Mouse (Mus musculus) lung, embryonic 15.5 days (tissue): Measurements from ENCODE around the gene Nup133. TPM values are rescaled to one million over a fixed set of nuclear protein-coding genes. Genes with fewer than 3 reads are reported as not detected.

ENCODE experiments used
- ATAC-seq: fragments of 200-750 bp; cut with Nextera tagmentation; 2 replicates; pipeline ENCODE4 v1.8.0; 2017; ENCODE audit warnings: moderate number of reproducible peaks, borderline replicate concordance; ENCODE audit not compliant: low FRiP score, low TSS enrichment; ENCODE audit errors: extremely low read depth
- H3K27ac ChIP-seq: fragments of 300-500 bp; sonication (generic); 2 replicates; pipeline ENCODE4 v1.5.1; 2015; ENCODE audit warnings: moderate library complexity, mild to moderate bottlenecking, inconsistent platforms
- H3K27me3 ChIP-seq: fragments of 300-500 bp; sonication (generic); 2 replicates; pipeline ENCODE4 v1.6.1; 2015; ENCODE audit warnings: inconsistent platforms
- H3K36me3 ChIP-seq: fragments of 300-500 bp; sonication (generic); 2 replicates; pipeline ENCODE4 v1.6.1; 2015; ENCODE audit warnings: inconsistent platforms
- H3K4me1 ChIP-seq: fragments of 300-500 bp; sonication (generic); 2 replicates; pipeline ENCODE4 v1.6.1; 2015; ENCODE audit warnings: inconsistent platforms
- H3K4me2 ChIP-seq: fragments of 300-500 bp; sonication (generic); 2 replicates; pipeline ENCODE4 v1.6.1; 2015; ENCODE audit warnings: inconsistent platforms, mild to moderate bottlenecking, moderate library complexity
- H3K4me3 ChIP-seq: fragments of 300-500 bp; sonication (generic); 2 replicates; pipeline ENCODE4 v1.5.1; 2015; ENCODE audit warnings: mild to moderate bottlenecking, inconsistent platforms
- H3K9ac ChIP-seq: fragments of 300-500 bp; sonication (generic); 2 replicates; pipeline ENCODE4 v1.6.1; 2015; ENCODE audit warnings: inconsistent platforms
- H3K9me3 ChIP-seq: fragments of 300-500 bp; sonication (generic); 2 replicates; pipeline ENCODE4 v1.6.1; 2016; ENCODE audit warnings: inconsistent platforms
- WGBS: fragments of 180-500 bp; shearing (Covaris S2); methylation state at CpG from one replicate; pipeline ENCODE4 v1.1.7; 2015; 5-methylcytosine and 5-hydroxymethylcytosine counted together
- polyA plus RNA-seq: library from polyadenylated mRNA; unstranded; fragments of >200 nt; fragmentation: Nextera tagmentation; extraction: Ambion mirVana; gene quantifications from 2 replicates; pipeline ENCODE4 v1.2.1, GENCODE M21; 2015

Gene Nup133
- polyA plus RNA-seq, 1 experiment from 2014 or later, result 42.5 TPM

DNA sequence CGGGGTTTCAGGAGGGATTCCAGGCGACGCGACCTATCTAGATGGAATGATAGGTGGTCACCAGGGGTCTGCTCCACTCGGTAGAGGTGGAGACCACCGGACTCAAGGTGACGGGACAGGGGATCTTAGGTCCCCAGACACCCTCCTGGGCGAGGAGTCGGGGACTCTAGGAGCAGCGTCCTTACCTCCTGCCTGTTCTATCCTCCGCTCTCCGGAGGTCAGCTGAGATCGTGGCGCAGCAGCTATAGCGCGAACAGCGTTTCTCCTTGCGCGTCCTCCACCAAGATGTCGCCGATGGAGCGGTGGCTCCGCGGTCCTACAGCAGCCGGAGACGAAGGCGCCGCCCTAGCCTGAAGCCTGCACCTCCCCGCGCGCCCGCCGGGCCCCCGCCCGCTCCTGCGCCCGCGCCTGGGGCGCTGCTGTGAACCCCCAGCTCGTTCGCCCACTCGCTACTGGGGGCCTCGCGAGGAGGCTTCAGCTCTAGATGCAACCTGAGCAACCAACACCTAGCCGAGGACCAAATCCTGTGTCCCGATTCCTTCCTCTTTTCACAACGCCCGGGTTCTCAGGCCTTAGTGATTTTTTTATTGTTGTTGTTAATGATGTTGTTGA, 89.3 kb downstream of the Nup133 start, which contains the start of gene Ccsap:
Ccsap (minus strand) TSS at position 562 of the 612 bp plus-strand sequence.
- Histone ChIP-seq H3K9ac (peak within 1 kb of the TSS; percentile 60), H3K27me3 (peaks cover 46% of the 10 kb centered on the region), H3K4me2 (peak within 1 kb of the TSS; percentile 93), H3K4me1 (peaks cover 14% of the 10 kb centered on the region; the same call in 1 of the 2 replicates), H3K4me3 (peak within 1 kb of the TSS; percentile 77), H3K36me3 (no peaks in the 10 kb centered on the region), H3K27ac (peak within 1 kb of the TSS; percentile 38), H3K9me3 (no peaks in the 10 kb centered on the region)
- WGBS, result 1% methylated on average over 48 of the region's 48 CpGs
- ATAC-seq, result peak; percentile 31; the same call in 1 of the 2 replicates

DNA sequence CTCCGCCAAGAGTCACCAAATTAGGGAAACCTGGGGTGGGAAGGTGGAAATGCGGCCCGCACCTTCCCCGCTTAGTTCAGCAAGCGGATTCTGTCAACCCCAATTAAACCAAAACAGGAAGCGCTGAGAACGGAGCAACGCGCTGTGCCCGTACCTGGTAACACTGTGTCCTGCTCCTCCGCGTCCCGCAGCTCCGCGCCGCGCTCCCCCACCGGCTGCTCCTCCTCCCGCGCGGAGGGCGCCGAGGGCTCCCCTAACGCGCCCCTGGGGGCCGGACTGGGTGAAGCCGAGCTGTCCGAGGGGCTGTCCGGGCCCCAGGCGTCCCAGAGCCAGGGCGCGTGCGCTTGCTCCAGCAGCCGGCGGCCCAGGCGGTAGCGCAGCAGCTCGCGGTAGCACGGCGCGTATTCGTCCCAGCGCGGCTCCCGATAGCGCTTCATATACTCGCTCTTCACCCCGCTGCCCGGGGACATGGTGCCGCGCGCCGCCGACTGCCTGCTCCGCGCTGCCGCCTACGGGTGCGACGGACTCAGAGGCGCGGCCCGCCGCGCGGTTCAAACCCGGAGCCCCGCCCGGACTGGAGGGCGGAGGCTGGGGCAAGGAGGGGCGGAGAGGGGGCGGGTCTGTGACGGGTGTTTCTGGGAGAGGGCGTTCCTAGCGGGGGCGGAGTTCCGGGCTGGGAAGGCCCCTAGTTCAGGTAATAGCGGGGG, 90.0 kb downstream of the Nup133 start:
- Histone ChIP-seq H3K27me3 (peaks cover 42% of the 10 kb centered on the region), H3K4me3 (peak overlapping the region; percentile 77), H3K9ac (peak overlapping the region; percentile 60), H3K9me3 (no peaks in the 10 kb centered on the region), H3K36me3 (no peaks in the 10 kb centered on the region), H3K4me2 (peak overlapping the region; percentile 93), H3K4me1 (peaks cover 14% of the 10 kb centered on the region; the same call in 1 of the 2 replicates), H3K27ac (peak overlapping the region; percentile 38)
- ATAC-seq, result peak; percentile 96
- WGBS, result 1% methylated on average over 77 of the region's 79 CpGs

DNA sequence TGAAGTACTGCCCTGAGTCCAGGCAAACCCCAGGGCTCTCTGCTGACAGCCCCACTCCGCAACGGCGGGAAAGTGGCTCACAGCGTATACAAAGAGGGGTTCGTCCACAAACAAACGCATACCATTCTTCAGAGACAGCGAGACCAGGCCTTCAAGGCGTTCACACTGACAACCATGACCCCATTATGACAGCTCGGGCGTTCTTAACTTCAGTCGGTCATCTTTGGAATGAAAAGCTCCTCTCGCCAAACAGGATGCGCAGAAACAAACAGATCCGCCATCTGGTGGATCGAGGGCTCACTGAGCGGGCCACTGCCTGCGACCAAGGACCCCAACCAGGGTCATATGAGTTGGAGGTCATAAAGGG, 90.5 kb downstream of the Nup133 start:
- Histone ChIP-seq H3K27ac (no peak overlapping the region), H3K9ac (peak overlapping the region; percentile 60), H3K4me3 (peak overlapping the region; percentile 77), H3K9me3 (no peaks in the 10 kb centered on the region), H3K4me1 (peaks cover 14% of the 10 kb centered on the region; the same call in 1 of the 2 replicates), H3K4me2 (peak overlapping the region; percentile 93), H3K27me3 (peaks cover 39% of the 10 kb centered on the region), H3K36me3 (no peaks in the 10 kb centered on the region)
- peak; percentile 5; the same call in 1 of the 2 replicates for ATAC-seq
- WGBS, result under 1% methylated on average over 17 of the region's 17 CpGs

DNA sequence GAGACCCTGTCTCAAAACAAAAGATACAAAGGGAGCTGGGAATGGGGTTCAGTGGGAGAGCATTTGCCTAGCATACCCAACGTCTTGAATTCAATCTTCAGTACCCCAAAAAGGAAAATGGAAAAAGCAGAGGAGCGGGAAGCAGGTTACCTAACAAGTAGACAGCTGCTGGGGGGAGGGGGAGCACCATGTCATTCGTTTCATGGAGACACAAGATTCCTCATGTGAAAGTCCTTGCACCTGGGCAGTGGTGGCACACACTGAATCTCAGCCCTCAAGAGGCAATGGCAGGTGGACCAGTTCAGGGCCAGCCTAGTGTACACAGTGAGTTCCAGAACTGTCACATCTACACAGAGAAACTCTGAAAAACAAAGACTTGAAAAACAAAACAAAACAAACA, 91.7 kb downstream of the Nup133 start:
- WGBS, result 67% methylated on average over 3 of the region's 3 CpGs
- Histone ChIP-seq H3K9me3 (no peaks in the 10 kb centered on the region), H3K4me1 (peaks cover 14% of the 10 kb centered on the region; the same call in 1 of the 2 replicates), H3K9ac (no peak overlapping the region), H3K4me3 (no peak overlapping the region), H3K27ac (no peak overlapping the region), H3K4me2 (no peak overlapping the region), H3K27me3 (peaks cover 29% of the 10 kb centered on the region), H3K36me3 (no peaks in the 10 kb centered on the region)
- no peak for ATAC-seq

DNA sequence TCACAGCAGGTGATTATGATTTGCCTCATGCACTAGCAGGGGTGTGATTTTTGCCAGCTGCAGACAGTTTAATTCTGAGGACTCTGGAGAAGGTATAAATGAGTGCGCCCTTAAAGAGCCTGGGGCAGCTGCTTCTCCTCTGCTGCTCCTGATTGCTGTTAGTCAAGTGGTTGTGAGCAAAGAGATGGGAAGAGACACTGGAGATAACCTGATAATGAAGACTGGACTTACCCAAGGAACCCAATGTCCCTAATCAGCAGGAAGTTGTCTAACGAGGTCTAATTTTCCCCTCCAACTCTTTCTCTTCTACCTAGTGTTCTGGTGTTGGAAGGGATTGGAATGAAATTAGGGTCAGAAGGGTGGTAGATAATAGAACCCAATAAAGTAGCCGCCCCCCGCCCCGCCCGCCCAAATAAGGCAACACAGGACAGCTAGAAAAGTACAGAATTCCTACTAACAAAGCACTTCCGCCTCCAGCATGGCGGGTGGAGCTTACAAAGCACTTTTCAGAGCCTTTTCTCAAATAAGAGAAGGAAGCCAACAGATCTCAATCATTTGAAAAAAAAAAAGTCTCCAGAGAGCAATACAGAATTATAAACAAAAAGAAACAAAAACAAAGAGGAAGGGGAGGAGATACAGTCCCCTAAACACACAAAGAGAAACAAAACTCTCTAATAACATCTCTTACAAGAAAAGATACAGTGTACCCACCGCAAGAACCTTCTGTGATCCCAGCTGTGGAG, 94.2 kb downstream of the Nup133 start:
- peaks cover 9% of the 10 kb centered on the region; the same call in 1 of the 2 replicates for H3K4me1 ChIP-seq
- H3K27me3 ChIP-seq, result peaks cover 9% of the 10 kb centered on the region; the same call in 1 of the 2 replicates
- no peak overlapping the region for H3K27ac ChIP-seq
- H3K36me3 ChIP-seq, result no peaks in the 10 kb centered on the region
- WGBS, result 84% methylated on average over 9 of the region's 9 CpGs
- H3K9ac ChIP-seq, result no peak overlapping the region
- no peak overlapping the region for H3K4me2 ChIP-seq
- ATAC-seq, result no peak
- H3K4me3 ChIP-seq, result no peak overlapping the region
- no peaks in the 10 kb centered on the region for H3K9me3 ChIP-seq

DNA sequence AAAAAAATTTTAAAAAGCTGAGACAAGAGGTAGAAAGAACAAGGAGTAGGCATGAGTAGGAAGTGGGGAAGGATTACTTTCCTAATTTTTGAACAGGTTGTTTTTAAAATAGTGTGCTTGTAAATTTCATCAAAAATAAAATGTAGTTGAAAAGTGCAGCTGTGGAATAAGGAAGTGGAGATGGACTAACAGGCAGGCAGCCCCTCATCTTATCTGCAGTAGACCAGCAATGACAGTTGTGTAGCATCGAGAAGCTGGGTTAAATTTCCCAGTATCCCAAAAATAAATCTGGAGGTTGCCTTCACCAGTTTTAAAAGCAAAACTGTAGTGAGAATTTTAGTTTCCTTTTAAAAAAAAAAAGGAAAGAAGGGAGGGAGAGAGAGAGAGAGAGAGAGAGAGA, 94.8 kb downstream of the Nup133 start:
- peaks cover 8% of the 10 kb centered on the region; the same call in 1 of the 2 replicates for H3K27me3 ChIP-seq
- WGBS, result 79% methylated on average over 1 of the region's 1 CpGs
- no peak for ATAC-seq
- H3K27ac ChIP-seq, result no peak overlapping the region
- no peaks in the 10 kb centered on the region for H3K36me3 ChIP-seq
- no peak overlapping the region for H3K9ac ChIP-seq
- H3K9me3 ChIP-seq, result no peaks in the 10 kb centered on the region
- 0 out of 2 replicates have a peak, but pooled peaks cover 8% of the 10 kb centered on the region for H3K4me1 ChIP-seq
- H3K4me3 ChIP-seq, result no peak overlapping the region
- H3K4me2 ChIP-seq, result no peak overlapping the region

DNA sequence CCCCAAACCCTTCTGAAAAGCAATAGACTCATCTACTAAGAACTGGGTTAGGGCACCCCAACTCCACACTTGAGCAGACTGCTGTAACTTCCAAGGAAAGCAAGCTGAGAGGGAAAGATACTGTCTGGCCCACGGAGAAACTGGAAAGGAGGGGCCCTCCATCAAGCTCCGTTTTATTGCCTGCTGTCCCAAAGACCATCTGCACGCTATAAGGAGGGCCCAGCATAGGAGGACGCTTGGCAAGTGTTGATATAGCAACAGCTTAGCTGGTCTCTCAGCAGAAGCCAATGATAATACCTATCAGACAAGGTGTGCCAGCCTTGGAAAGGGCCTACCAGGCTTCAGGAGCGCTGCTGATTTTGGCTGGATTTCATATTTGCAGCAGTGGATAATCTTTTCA, 97.5 kb downstream of the Nup133 start:
- Histone ChIP-seq H3K9ac (no peak overlapping the region), H3K27me3 (no peaks in the 10 kb centered on the region)

DNA sequence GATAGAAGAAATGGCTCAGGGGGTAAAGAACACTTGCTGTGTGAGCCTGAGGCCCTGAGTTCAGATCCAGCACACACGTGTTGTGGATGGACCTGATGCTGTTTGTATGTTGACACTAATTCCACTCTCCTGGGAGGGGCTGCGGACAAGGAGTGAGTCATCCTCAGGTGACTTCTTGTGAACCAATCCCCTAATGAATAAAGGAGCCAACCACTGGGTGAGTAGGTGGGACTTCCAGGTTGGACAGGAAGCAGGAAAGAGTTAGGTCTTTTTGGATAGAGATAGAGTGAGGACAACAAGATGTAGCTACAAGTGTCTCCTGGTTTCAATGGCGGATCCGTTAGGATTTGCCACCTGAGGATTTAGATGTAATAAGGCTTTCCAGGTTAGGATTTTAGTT, 99.7 kb downstream of the Nup133 start:
- no peak overlapping the region for H3K27ac ChIP-seq
- ATAC-seq, result no peak
- no peaks in the 10 kb centered on the region for H3K4me1 ChIP-seq
- no peak overlapping the region for H3K4me3 ChIP-seq
- no peaks in the 10 kb centered on the region for H3K9me3 ChIP-seq
- H3K36me3 ChIP-seq, result no peaks in the 10 kb centered on the region
- no peaks in the 10 kb centered on the region for H3K27me3 ChIP-seq
- H3K9ac ChIP-seq, result no peak overlapping the region
- H3K4me2 ChIP-seq, result no peak overlapping the region
- 82% methylated on average over 4 of the region's 4 CpGs for WGBS

More for the DNA sequence above, 97.5 kb downstream of the Nup133 start:
- Histone ChIP-seq H3K9me3 (no peaks in the 10 kb centered on the region), H3K36me3 (no peaks in the 10 kb centered on the region), H3K27ac (no peak overlapping the region), H3K4me2 (no peak overlapping the region), H3K4me1 (no peaks in the 10 kb centered on the region), H3K4me3 (no peak overlapping the region)
- 69% methylated on average over 5 of the region's 5 CpGs for WGBS
- no peak for ATAC-seq

DNA sequence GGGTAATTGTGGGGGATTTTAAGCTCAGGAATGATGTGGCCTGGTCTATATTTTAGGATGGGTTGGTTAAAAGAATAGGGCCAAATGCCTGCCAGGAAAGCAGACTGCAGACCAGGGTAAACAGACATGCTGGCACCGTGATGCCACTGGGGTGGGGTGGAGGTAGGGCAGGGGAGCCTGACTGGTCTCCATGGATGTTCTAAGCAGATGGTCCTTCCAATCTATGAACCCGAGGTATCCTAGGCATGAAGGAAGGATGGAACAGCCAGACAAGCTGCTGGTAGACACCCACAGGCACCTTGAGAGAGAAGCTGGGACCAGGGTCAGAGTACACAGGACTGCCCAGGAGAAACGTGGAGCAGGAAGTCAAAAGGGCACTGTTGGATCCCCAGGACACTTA, 101.5 kb downstream of the Nup133 start:
- H3K4me2 ChIP-seq, result no peak overlapping the region
- H3K4me3 ChIP-seq, result no peak overlapping the region
- no peak overlapping the region for H3K9ac ChIP-seq
- H3K9me3 ChIP-seq, result no peaks in the 10 kb centered on the region
- H3K36me3 ChIP-seq, result no peaks in the 10 kb centered on the region
- no peak for ATAC-seq
- H3K27me3 ChIP-seq, result no peaks in the 10 kb centered on the region
- no peaks in the 10 kb centered on the region for H3K4me1 ChIP-seq
- no peak overlapping the region for H3K27ac ChIP-seq
- 49% methylated on average over 3 of the region's 3 CpGs for WGBS
